Mouse (Mus musculus): ENCODE results near the gene Vdr.

DNA sequence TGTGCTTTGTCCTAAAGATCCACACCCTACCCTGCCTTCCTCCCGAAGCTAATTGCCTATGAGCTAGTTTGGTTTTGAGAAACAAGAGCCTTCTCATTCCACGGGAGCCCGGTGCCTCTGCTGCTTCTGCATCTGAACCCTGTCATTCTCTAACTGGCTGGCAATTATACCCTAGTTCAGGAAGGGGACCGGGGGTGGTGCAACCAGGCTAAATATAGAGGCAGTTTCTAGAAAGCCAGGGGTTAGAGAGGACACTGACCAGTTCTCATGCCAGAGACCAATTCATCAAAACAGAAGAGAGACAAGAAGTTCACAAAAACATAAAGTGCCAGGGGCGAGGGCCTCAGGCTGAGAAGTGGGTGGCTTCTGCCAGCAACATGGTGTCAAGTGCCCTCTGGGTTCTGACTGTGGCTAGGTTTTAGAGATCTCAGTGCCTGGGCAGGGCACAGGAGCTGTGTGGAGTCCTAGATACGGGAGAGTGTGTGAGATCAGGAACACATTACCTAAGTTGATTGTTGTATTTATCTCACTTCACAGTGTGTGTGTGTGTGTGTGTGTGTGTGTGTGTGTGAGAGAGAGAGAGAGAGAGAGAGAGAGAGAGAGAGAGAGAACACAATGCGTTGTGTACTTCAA, 31.6 kb downstream of the Vdr start:
- TF ChIP-seq NANOG (IDR thresholded peaks at IDR 0.05; ENCODE audit: borderline replicate concordance, low read length) (no peak), CTCF (conservative IDR thresholded peaks at IDR 0.05; ENCODE audit: low read length) (no peak)
